Mouse (Mus musculus) liver, embryonic 14.5 days (tissue): ENCODE measurements around the gene Alox8.

ENCODE experiments used
- CTCF ChIP-seq: IDR thresholded peaks from 2 replicates; pipeline ENCODE4 v1.5.1; 2016; ENCODE audit warnings: antibody characterized with exemption, low read depth, control low read depth
- EP300 ChIP-seq: IDR thresholded peaks from 2 replicates; pipeline ENCODE4 v1.6.1; 2016; ENCODE audit warnings: antibody characterized with exemption, low read depth

GRCm38 (mm10) chr11:69156800-69157199 is 40.8 kb downstream of the Alox8 start, which contains the start of gene Alox12b:
- no peak for TF ChIP-seq CTCF
- no peak for TF ChIP-seq EP300
